Mouse (Mus musculus): ENCODE results near the gene Prkd2.

Gene Prkd2

GRCm38 (mm10) chr7:16893612-16894011 lies 50.9 kb downstream of the Prkd2 start:
- DNase-seq (ENCODE audit: extremely low read depth, low read depth) = no peak

- no peak for DNase-seq (ENCODE audit: extremely low read depth, low read depth)
Measured at GRCm38 (mm10) chr7:16894279-16894678, 51.6 kb downstream of the Prkd2 start.

GRCm38 (mm10) chr7:16895000-16895399 lies 52.3 kb downstream of the Prkd2 start:
- DNase-seq (ENCODE audit: extremely low read depth, low read depth) = no peak

- DNase-seq (ENCODE audit: extremely low read depth, low read depth) = no peak
Measured at GRCm38 (mm10) chr7:16895511-16895910, 52.8 kb downstream of the Prkd2 start.

- DNase-seq (ENCODE audit: extremely low read depth, low read depth) = no peak
Measured at GRCm38 (mm10) chr7:16900526-16900925, 57.8 kb downstream of the Prkd2 start.

- DNase-seq (ENCODE audit: extremely low read depth, low read depth) = no peak
Measured at GRCm38 (mm10) chr7:16903439-16903955, 60.8 kb downstream of the Prkd2 start.

GRCm38 (mm10) chr7:16904120-16904675 lies 61.5 kb downstream of the Prkd2 start:
- no peak for DNase-seq (ENCODE audit: extremely low read depth, low read depth)

GRCm38 (mm10) chr7:16905491-16906021 lies 62.9 kb downstream of the Prkd2 start:
- no peak for DNase-seq (ENCODE audit: extremely low read depth, low read depth)

GRCm38 (mm10) chr7:16906281-16906680 lies 63.6 kb downstream of the Prkd2 start, which contains the start of gene Ptgir:
Ptgir (plus strand) TSS chr7:16906490.
- no peak for DNase-seq (ENCODE audit: extremely low read depth, low read depth)

- DNase-seq (ENCODE audit: extremely low read depth, low read depth) = no peak
Measured at GRCm38 (mm10) chr7:16906889-16907559, 64.3 kb downstream of the Prkd2 start.

- DNase-seq (ENCODE audit: extremely low read depth, low read depth) = no peak
Measured at GRCm38 (mm10) chr7:16907842-16908241, 65.1 kb downstream of the Prkd2 start.

GRCm38 (mm10) chr7:16908367-16908766 lies 65.7 kb downstream of the Prkd2 start:
- no peak for DNase-seq (ENCODE audit: extremely low read depth, low read depth)

- no peak for DNase-seq (ENCODE audit: extremely low read depth, low read depth)
Measured at GRCm38 (mm10) chr7:16908859-16909258, 66.2 kb downstream of the Prkd2 start.

GRCm38 (mm10) chr7:16909909-16910308 lies 67.2 kb downstream of the Prkd2 start:
- DNase-seq (ENCODE audit: extremely low read depth, low read depth) = no peak

- DNase-seq (ENCODE audit: extremely low read depth, low read depth) = no peak
Measured at GRCm38 (mm10) chr7:16911904-16912303, 69.2 kb downstream of the Prkd2 start.

GRCm38 (mm10) chr7:16912360-16912759 lies 69.7 kb downstream of the Prkd2 start:
- no peak for DNase-seq (ENCODE audit: extremely low read depth, low read depth)

- no peak for DNase-seq (ENCODE audit: extremely low read depth, low read depth)
Measured at GRCm38 (mm10) chr7:16913806-16914452, 71.2 kb downstream of the Prkd2 start.

GRCm38 (mm10) chr7:16914453-16915343 lies 72.0 kb downstream of the Prkd2 start:
- DNase-seq (ENCODE audit: extremely low read depth, low read depth) = no peak

- DNase-seq (ENCODE audit: extremely low read depth, low read depth) = no peak
Measured at GRCm38 (mm10) chr7:16915461-16916340, 73.0 kb downstream of the Prkd2 start.
